Mouse (Mus musculus): Measurements from ENCODE around the gene Ccl9.

The Ccl9 gene

DNA sequence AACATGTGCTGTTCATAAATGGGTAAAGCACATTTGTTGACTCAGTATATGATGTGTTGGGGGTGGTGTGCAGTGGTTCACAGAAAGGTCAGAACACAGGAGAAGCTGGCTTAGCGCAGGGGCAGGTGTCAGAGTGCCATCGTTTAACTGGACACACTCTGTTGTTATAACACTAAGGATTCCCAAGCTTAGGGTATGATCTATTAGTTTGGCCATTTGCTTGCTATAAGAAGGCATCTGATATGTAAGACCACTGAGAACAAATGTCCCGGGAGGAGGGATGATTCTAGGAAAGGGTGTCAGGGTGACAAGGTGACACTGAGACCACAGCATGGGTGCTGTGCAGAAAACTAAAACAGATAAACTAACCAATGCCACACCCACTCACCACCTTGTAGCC is 41.6 kb downstream of the Ccl9 start:
- no peak for DNase-seq (ENCODE audit: low spot score)

DNA sequence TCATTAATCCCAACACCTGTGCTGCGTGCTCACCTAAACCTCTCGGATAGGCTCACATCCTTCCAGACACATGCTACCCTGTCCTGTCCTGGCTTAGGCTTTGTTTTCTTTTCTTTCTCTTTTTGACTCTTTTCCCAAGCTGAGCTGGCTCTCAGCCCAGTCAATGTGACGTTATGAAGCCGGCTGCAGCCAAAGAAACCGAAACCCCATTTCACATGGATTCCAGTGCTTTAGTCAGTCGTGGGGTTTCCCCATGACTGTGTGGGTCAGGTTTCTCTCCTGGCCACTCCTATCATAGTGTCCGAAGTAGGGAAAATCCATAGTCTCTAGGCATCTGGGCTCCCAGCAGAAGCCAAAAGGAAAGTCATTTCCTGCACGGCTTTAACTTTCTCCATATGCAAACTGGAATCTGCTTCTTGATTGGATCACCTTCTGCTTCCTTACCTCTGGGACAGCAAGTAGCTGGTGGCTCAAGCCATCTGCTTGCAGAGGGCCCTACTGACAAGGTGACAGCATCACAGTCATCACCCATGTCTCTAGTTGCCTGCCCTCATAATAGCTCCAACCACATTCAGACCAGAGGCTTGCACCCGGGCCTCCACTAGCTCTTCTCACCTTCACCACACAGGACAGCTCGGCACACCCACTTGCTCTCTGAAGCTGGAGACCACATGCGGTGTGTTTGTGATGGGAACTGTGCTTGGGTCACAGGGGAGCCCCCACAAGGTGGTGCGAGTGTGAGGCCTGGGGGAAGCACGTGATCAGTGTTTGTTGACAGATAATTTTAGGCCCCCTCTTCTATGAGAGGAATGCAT is 43.6 kb downstream of the Ccl9 start:
- peak; percentile 22 for DNase-seq (ENCODE audit: low spot score)

GRCm38 (mm10) chr11:83534143-83534542 is 44.3 kb downstream of the Ccl9 start:
- DNase-seq (ENCODE audit: low spot score) = no peak

GRCm38 (mm10) chr11:83533192-83533591 is 45.2 kb downstream of the Ccl9 start:
- no peak for DNase-seq (ENCODE audit: low spot score)

GRCm38 (mm10) chr11:83530360-83530759 is 48.1 kb downstream of the Ccl9 start, which contains the start of gene Ccl5:
TSS of gene Ccl5 (minus strand) at chr11:83530518.
- no peak for DNase-seq (ENCODE audit: low spot score)

DNA sequence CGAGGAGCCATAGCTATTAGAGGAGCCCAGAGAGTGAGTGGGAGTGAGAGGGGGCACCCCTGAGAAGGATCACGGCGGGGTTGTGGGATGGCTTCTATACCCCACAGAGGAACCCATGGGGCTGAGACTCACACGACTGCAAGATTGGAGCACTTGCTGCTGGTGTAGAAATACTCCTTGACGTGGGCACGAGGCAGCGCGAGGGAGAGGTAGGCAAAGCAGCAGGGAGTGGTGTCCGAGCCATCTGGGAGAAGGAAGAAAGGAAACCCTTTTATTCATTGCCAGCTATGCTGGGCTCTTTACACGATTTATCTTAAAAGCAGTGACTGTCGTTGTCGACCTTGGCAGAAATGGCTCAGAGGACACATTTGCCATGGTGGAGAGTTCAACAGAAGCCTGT is 49.4 kb downstream of the Ccl9 start:
- no peak for DNase-seq (ENCODE audit: low spot score)
